Mouse (Mus musculus) hindbrain, embryonic 10.5 days (tissue): Measurements from ENCODE around the gene Cavin2. TPM values are rescaled to one million over a fixed set of nuclear protein-coding genes. Genes with fewer than 3 reads are reported as not detected.
A peak's percentile ranks its signal among the peaks of the same experiment; 100 is the strongest.

Experiments
- DNase-seq: peaks from one replicate; pipeline ENCODE4 v3.0.0-alpha.2; 2017; ENCODE audit warnings: low spot score
- H3K27ac ChIP-seq: fragments of 300-500 bp; sonication (generic); 2 replicates; pipeline ENCODE4 v1.5.1; 2016; ENCODE audit warnings: mild to moderate bottlenecking, moderate library complexity
- H3K27me3 ChIP-seq: fragments of 300-500 bp; sonication (generic); 2 replicates; pipeline ENCODE4 v1.6.1; 2016; ENCODE audit warnings: mild to moderate bottlenecking; ENCODE audit not compliant: poor library complexity, insufficient read depth, severe bottlenecking
- H3K36me3 ChIP-seq: fragments of 300-500 bp; sonication (generic); 2 replicates; pipeline ENCODE4 v1.6.1; 2016; ENCODE audit warnings: mild to moderate bottlenecking, moderate library complexity
- H3K4me1 ChIP-seq: fragments of 300-500 bp; sonication (generic); replicated peaks from 2 replicates; pipeline ENCODE4 v1.6.1; 2016; ENCODE audit warnings: mild to moderate bottlenecking
- H3K4me3 ChIP-seq: fragments of 300-500 bp; sonication (generic); 2 replicates; pipeline ENCODE4 v1.5.1; 2016; ENCODE audit warnings: mild to moderate bottlenecking, moderate library complexity
- H3K9me3 ChIP-seq: fragments of 300-500 bp; sonication (generic); 2 replicates; pipeline ENCODE4 v1.6.1; 2016; ENCODE audit warnings: mild to moderate bottlenecking, moderate library complexity
- WGBS: fragments of 180-500 bp; shearing (Covaris S2); methylation state at CpG from one replicate; pipeline ENCODE4 v1.1.7; 2016; 5-methylcytosine and 5-hydroxymethylcytosine counted together
- polyA plus RNA-seq: library from polyadenylated mRNA; unstranded; fragments of >200 nt; fragmentation: Nextera tagmentation; extraction: Ambion mirVana; gene quantifications from 2 replicates; pipeline ENCODE4 v1.2.1, GENCODE M21; 2016

Gene Cavin2
- polyA plus RNA-seq, 1 experiment from 2014 or later: 3.5 TPM

GRCm38 (mm10) chr1:51272583-51273201 is 16.2 kb upstream of the Cavin2 start:
- no peak for DNase-seq
- Histone ChIP-seq H3K4me1 (peaks cover 10% of the 10 kb centered on the region; the same call in 1 of the 2 replicates), H3K27me3 (no peaks in the 10 kb centered on the region), H3K27ac (no peak overlapping the region), H3K9me3 (no peaks in the 10 kb centered on the region), H3K36me3 (no peaks in the 10 kb centered on the region), H3K4me3 (no peak overlapping the region)
- WGBS: 78% methylated on average over 4 of the region's 4 CpGs

DNA sequence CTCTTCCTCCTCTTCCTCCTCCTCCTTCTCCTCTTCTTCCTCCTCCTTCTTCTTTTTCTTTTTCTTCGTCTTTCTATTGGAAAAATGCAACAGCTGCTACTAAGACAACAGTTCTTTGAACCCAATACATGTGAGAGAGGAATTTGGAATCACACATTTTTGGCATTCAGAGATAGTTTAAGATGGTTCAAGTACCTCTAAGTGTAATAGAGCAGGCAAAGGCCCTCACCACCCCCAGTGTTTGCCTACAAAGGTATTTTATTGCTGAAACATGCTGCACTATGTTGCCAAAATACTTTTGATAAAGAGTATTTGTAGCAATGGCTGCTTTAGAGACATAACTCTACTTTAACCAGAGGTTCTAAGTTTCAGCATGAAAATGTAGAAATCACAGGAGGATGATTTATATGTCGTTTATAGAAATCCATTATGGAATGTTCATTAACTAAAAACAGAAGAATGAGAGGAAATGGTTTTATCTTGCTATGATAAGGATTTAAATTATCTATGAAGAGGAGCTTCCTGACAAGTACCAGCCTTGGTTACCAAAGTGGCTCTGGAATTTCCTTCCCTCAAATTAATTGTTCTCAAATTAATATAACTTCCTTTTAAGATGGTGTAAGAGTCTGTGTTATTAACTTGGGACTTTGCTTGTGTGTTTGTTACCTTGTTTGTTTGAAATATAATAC is 10.9 kb upstream of the Cavin2 start:
- DNase-seq: no peak
- H3K27ac ChIP-seq: no peak overlapping the region
- 79% methylated on average over 2 of the region's 2 CpGs for WGBS

GRCm38 (mm10) chr1:51288201-51288600 is 725 bp upstream of the Cavin2 start:
- Histone ChIP-seq H3K36me3 (no peaks in the 10 kb centered on the region), H3K27me3 (no peaks in the 10 kb centered on the region), H3K27ac (no peak overlapping the region), H3K4me1 (peaks cover 7% of the 10 kb centered on the region; the same call in 1 of the 2 replicates), H3K4me3 (no peak overlapping the region), H3K9me3 (no peaks in the 10 kb centered on the region)
- WGBS: 86% methylated on average over 3 of the region's 3 CpGs
- DNase-seq: no peak

More for the DNA sequence above, 10.9 kb upstream of the Cavin2 start:
- H3K27me3 ChIP-seq: no peaks in the 10 kb centered on the region
- no peak overlapping the region for H3K4me3 ChIP-seq
- H3K9me3 ChIP-seq: no peaks in the 10 kb centered on the region
- no peaks in the 10 kb centered on the region for H3K36me3 ChIP-seq
- peaks cover 10% of the 10 kb centered on the region; the same call in 1 of the 2 replicates for H3K4me1 ChIP-seq

GRCm38 (mm10) chr1:51289620-51290445 is 907 bp downstream of the Cavin2 start:
- H3K27me3 ChIP-seq: no peaks in the 10 kb centered on the region
- no peak for DNase-seq
- H3K4me1 ChIP-seq: peaks cover 7% of the 10 kb centered on the region; the same call in 1 of the 2 replicates
- no peak overlapping the region; the same call in 1 of the 2 replicates for H3K27ac ChIP-seq
- 90% methylated on average over 17 of the region's 17 CpGs for WGBS
- H3K36me3 ChIP-seq: no peaks in the 10 kb centered on the region
- no peaks in the 10 kb centered on the region for H3K9me3 ChIP-seq
- H3K4me3 ChIP-seq: no peak overlapping the region

DNA sequence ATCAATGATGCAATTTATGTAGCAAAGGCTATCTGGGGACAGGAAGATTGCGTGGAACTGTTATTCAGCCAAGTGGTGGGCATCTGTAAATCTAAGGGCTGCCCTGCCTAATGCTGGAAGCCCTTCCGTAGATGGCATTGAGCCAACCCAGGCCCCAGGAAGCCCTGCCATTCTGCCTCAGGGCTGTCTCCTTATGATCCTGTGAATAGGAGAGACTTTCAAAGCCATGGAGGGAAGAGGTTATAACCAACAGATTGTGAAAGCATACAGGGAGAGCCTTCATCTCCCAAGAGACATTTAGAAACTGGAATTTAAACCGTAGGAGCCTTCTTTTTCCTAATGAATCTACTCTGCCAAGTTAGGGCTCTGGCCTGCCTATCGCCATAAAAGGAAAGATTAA is 1.7 kb downstream of the Cavin2 start:
- no peak overlapping the region for H3K4me3 ChIP-seq
- H3K36me3 ChIP-seq: no peaks in the 10 kb centered on the region
- no peaks in the 10 kb centered on the region for H3K9me3 ChIP-seq
- DNase-seq: no peak
- WGBS: 84% methylated on average over 4 of the region's 4 CpGs
- peaks cover 7% of the 10 kb centered on the region; the same call in 1 of the 2 replicates for H3K4me1 ChIP-seq
- no peaks in the 10 kb centered on the region for H3K27me3 ChIP-seq
- no peak overlapping the region for H3K27ac ChIP-seq

DNA sequence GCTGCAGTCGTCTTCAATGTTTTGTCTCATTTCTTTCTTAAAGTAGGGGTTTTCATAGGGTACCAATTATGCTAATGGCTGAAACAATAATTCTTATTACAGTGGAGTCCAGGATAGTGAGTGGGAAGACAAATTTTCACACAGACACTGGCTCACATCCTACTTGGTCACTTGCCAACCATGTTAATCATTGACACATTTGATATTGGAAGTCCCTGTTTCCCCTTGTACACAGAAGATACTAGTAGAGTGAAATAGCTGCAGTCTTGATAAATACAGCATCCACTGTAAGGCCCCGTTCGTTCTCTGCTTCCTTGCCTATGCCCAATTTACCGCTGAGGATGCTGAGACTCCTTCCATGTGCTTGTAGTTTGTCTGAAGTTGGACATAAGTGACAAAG is 3.4 kb downstream of the Cavin2 start:
- Histone ChIP-seq H3K9me3 (no peaks in the 10 kb centered on the region), H3K4me3 (no peak overlapping the region), H3K4me1 (peaks cover 7% of the 10 kb centered on the region; the same call in 1 of the 2 replicates), H3K27ac (no peak overlapping the region), H3K36me3 (no peaks in the 10 kb centered on the region), H3K27me3 (no peaks in the 10 kb centered on the region)
- no peak for DNase-seq
- 89% methylated on average over 4 of the region's 4 CpGs for WGBS

DNA sequence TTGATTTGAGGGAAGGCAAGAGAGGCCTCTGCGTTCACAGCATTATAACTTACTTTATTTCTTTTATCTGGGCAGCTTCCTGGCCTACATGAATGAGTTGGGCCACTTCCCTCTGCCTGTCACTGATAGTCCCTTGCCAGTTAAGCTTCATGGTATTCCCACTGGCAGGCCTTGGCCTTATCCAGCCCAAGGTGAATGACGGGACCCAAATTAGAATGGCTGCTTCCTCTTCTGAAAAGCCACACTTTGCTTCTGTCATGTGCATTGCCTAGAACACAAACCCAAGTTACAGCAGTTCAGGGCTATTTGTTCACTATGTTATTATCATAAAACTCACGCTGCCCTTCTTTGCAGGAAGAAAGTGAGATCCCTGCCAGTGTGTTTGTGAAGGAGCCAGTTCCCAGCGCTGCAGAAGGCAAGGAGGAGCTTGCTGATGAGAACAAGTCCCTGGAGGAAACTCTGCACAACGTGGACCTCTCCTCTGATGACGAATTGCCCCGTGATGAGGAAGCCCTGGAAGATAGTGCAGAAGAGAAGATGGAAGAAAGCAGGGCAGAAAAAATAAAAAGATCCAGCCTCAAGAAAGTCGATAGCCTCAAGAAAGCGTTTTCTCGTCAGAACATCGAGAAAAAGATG is 11.5 kb downstream of the Cavin2 start:
- H3K9me3 ChIP-seq: no peaks in the 10 kb centered on the region
- H3K4me3 ChIP-seq: no peak overlapping the region
- whole genome bisulfite sequencing: 83% methylated on average over 11 of the region's 11 CpGs
- no peak for DNase-seq
- no peaks in the 10 kb centered on the region for H3K4me1 ChIP-seq
- H3K27me3 ChIP-seq: no peaks in the 10 kb centered on the region
- H3K27ac ChIP-seq: no peak overlapping the region
- no peaks in the 10 kb centered on the region for H3K36me3 ChIP-seq

DNA sequence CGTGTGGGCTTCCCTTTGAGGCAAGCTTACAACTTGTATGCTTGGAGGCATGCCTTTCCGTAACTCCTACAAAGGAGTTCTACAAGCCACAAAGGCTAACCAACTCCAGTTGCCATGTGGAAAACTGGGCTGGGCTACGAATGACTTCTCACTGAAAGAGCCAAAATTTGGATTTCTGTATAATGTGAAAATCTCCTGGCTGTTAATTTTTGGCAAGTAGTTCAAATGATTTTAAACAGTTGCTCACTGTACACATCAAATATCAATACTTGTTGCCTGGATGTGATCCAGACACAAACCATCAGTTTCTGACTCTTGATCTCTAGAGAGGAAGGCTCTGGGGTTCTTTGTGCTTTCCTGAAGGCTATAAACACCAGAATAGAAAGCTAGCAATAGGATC is 18.1 kb downstream of the Cavin2 start:
- DNase-seq: no peak
- 81% methylated on average over 3 of the region's 3 CpGs for WGBS
- H3K9me3 ChIP-seq: no peaks in the 10 kb centered on the region
- H3K4me3 ChIP-seq: no peak overlapping the region
- no peaks in the 10 kb centered on the region for H3K36me3 ChIP-seq
- H3K27me3 ChIP-seq: no peaks in the 10 kb centered on the region
- H3K4me1 ChIP-seq: no peaks in the 10 kb centered on the region
- no peak overlapping the region for H3K27ac ChIP-seq

DNA sequence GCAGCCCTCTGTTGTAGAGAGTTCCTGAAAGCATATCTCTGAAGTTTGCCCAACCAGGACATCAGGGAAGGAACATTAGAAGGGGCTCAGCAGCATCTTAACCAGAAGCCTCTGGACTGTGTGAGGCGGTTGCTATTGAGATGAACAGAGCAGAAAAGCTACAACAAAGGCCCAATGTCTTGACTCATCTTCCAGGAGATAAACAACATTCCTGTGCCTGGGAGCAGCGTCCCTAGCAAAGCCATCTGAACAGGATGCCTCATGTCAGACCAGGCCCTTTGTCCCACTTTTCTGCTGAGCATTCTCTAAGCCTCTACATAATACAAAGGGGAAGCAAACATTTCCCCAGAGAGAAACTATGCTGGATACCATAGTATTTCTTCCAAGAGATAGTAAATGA is 26.6 kb downstream of the Cavin2 start:
- Histone ChIP-seq H3K9me3 (no peaks in the 10 kb centered on the region), H3K36me3 (no peaks in the 10 kb centered on the region), H3K27me3 (no peaks in the 10 kb centered on the region), H3K27ac (no peak overlapping the region), H3K4me3 (no peak overlapping the region), H3K4me1 (no peaks in the 10 kb centered on the region; the same call in 1 of the 2 replicates)
- 27% methylated on average over 2 of the region's 2 CpGs for WGBS
- no peak for DNase-seq

DNA sequence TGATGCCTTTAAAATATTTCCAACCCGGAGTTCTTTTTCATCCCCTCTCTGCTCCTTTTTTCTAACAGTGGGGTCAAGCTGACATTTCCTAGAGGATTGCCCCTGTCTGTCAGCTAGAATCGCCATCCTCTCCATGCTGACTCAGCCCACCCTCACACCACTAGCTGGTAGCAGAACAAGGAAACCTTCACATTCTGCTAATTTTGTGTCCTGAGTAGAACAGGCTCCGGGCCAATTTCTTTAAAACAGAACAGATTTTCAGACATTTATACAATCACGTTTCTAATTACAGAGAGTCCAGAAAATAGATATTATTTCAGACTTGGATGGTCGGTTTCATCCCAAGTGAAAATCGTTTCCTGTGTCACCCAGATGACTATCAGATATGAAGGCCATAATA is 34.6 kb downstream of the Cavin2 start:
- Histone ChIP-seq H3K9me3 (no peaks in the 10 kb centered on the region), H3K4me3 (no peak overlapping the region), H3K27me3 (no peaks in the 10 kb centered on the region), H3K4me1 (no peaks in the 10 kb centered on the region), H3K27ac (no peak overlapping the region), H3K36me3 (no peaks in the 10 kb centered on the region)
- WGBS: 79% methylated on average over 6 of the region's 6 CpGs
- DNase-seq: no peak

DNA sequence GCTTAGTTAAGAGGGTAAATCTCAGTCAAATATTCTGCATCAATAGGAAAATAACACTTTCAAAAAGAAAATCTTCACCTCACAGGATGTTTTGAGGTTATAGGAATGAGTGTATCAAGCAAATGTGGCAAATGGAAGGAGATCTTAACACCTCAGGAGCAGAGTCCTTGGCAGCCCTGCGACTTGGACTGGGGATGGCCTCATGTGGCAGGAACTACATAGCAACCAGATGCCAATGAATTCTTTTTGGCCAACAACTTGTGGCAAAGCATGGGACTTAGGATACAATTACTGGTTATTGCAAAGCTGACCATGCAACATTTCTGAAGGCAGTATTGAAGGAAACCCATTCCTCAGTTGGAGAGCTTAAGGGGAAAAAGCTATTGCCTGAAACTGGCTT is 39.6 kb downstream of the Cavin2 start:
- Histone ChIP-seq H3K4me3 (no peak overlapping the region), H3K4me1 (peaks cover 7% of the 10 kb centered on the region; the same call in 1 of the 2 replicates), H3K27ac (no peak overlapping the region), H3K36me3 (no peaks in the 10 kb centered on the region), H3K27me3 (no peaks in the 10 kb centered on the region), H3K9me3 (no peaks in the 10 kb centered on the region)
- 98% methylated on average over 1 of the region's 1 CpGs for WGBS
- DNase-seq: no peak

GRCm38 (mm10) chr1:51332986-51333385 is 44.1 kb downstream of the Cavin2 start:
- no peak for DNase-seq
- H3K27me3 ChIP-seq: no peaks in the 10 kb centered on the region
- H3K9me3 ChIP-seq: no peaks in the 10 kb centered on the region
- H3K4me1 ChIP-seq: peaks cover 9% of the 10 kb centered on the region; the same call in 1 of the 2 replicates
- H3K36me3 ChIP-seq: no peaks in the 10 kb centered on the region
- H3K4me3 ChIP-seq: no peak overlapping the region
- peak overlapping the region; percentile 35; the same call in 1 of the 2 replicates for H3K27ac ChIP-seq
- WGBS: 62% methylated on average over 6 of the region's 6 CpGs
